Mouse (Mus musculus): ENCODE measurements around the gene Tbca. TPM values are rescaled to one million over a fixed set of nuclear protein-coding genes. Genes with fewer than 3 reads are reported as not detected.

The Tbca gene
- polyA plus RNA-seq, 1 experiment from 2014 or later, result 259 TPM

GRCm38 (mm10) chr13:94883163-94883965 is 94.7 kb downstream of the Tbca start:
- H3K4me3 ChIP-seq (replicated peaks), result peak overlapping the region; percentile 39
- H3K4me2 ChIP-seq (replicated peaks), result peak overlapping the region; percentile 64
- H3K4me1 ChIP-seq (replicated peaks), result peaks cover 22% of the 10 kb centered on the region
- H3K27me3 ChIP-seq, result peaks cover 87% of the 10 kb centered on the region
- H3K36me3 ChIP-seq, result no peaks in the 10 kb centered on the region
- ATAC-seq, result peak; percentile 76
- no peaks in the 10 kb centered on the region for H3K9me3 ChIP-seq
- peak overlapping the region; percentile 41; the same call in 1 of the 2 replicates for H3K9ac ChIP-seq (replicated peaks)
- under 1% methylated on average over 75 of the region's 95 CpGs for WGBS
- peak overlapping the region; percentile 26; the same call in 1 of the 2 replicates for H3K27ac ChIP-seq

- no peak overlapping the region; the same call in 1 of the 2 replicates for H3K27ac ChIP-seq
- H3K9me3 ChIP-seq, result no peaks in the 10 kb centered on the region
- H3K27me3 ChIP-seq, result peaks cover 93% of the 10 kb centered on the region
- peak overlapping the region; percentile 64 for H3K4me2 ChIP-seq (replicated peaks)
- no peaks in the 10 kb centered on the region for H3K36me3 ChIP-seq
- peaks cover 22% of the 10 kb centered on the region for H3K4me1 ChIP-seq (replicated peaks)
- H3K4me3 ChIP-seq (replicated peaks), result peak overlapping the region; percentile 39
- ATAC-seq, result peak; percentile 12; the same call in 1 of the 2 replicates
- WGBS, result under 1% methylated on average over 36 of the region's 36 CpGs
- 0 out of 2 replicates have a peak overlapping the region, but pooled peaks have one; percentile 41 for H3K9ac ChIP-seq (replicated peaks)
Measured at GRCm38 (mm10) chr13:94883966-94884960, 95.6 kb downstream of the Tbca start.

GRCm38 (mm10) chr13:94885291-94886235 is 96.9 kb downstream of the Tbca start:
- peak overlapping the region; percentile 4 for H3K4me3 ChIP-seq (replicated peaks)
- no peaks in the 10 kb centered on the region for H3K36me3 ChIP-seq
- H3K9me3 ChIP-seq, result no peaks in the 10 kb centered on the region
- peak; percentile 38 for ATAC-seq
- 1% methylated on average over 70 of the region's 81 CpGs for WGBS
- H3K27ac ChIP-seq, result peak overlapping the region; percentile 37; the same call in 1 of the 2 replicates
- H3K27me3 ChIP-seq, result peaks cover 96% of the 10 kb centered on the region
- H3K4me1 ChIP-seq (replicated peaks), result peaks cover 22% of the 10 kb centered on the region
- H3K9ac ChIP-seq (replicated peaks), result 0 out of 2 replicates have a peak overlapping the region, but pooled peaks have one; percentile 15
- peak overlapping the region; percentile 31 for H3K4me2 ChIP-seq (replicated peaks)

Other genes starting within 250 kb of the Tbca start
- gene Otp, start 86.7 kb downstream of the Tbca start, polyA plus RNA-seq (2015; fragmentation: Nextera tagmentation; extraction: Ambion mirVana), result 5.3 and 5.4 TPM in 2 replicates
- 21.9 and 22.9 TPM in 2 replicates for gene Wdr41, start 187.4 kb downstream of the Tbca start, polyA plus RNA-seq (2015; fragmentation: Nextera tagmentation; extraction: Ambion mirVana)

Data from midbrain, embryonic 13.5 days (tissue).